Mouse (Mus musculus) lung, embryonic 15.5 days (tissue): ENCODE data around the gene Sult2b1. TPM values are rescaled to one million over a fixed set of nuclear protein-coding genes. Genes with fewer than 3 reads are reported as not detected.

Experiments used
- ATAC-seq: fragments of 200-750 bp; cut with Nextera tagmentation; 2 replicates; pipeline ENCODE4 v1.8.0; 2017; ENCODE audit warnings: moderate number of reproducible peaks, borderline replicate concordance; ENCODE audit not compliant: low FRiP score, low TSS enrichment; ENCODE audit errors: extremely low read depth
- H3K27ac ChIP-seq: fragments of 300-500 bp; sonication (generic); 2 replicates; pipeline ENCODE4 v1.5.1; 2015; ENCODE audit warnings: moderate library complexity, mild to moderate bottlenecking, inconsistent platforms
- H3K27me3 ChIP-seq: fragments of 300-500 bp; sonication (generic); 2 replicates; pipeline ENCODE4 v1.6.1; 2015; ENCODE audit warnings: inconsistent platforms
- H3K36me3 ChIP-seq: fragments of 300-500 bp; sonication (generic); 2 replicates; pipeline ENCODE4 v1.6.1; 2015; ENCODE audit warnings: inconsistent platforms
- H3K4me1 ChIP-seq: fragments of 300-500 bp; sonication (generic); 2 replicates; pipeline ENCODE4 v1.6.1; 2015; ENCODE audit warnings: inconsistent platforms
- H3K4me2 ChIP-seq: fragments of 300-500 bp; sonication (generic); 2 replicates; pipeline ENCODE4 v1.6.1; 2015; ENCODE audit warnings: inconsistent platforms, mild to moderate bottlenecking, moderate library complexity
- H3K4me3 ChIP-seq: fragments of 300-500 bp; sonication (generic); 2 replicates; pipeline ENCODE4 v1.5.1; 2015; ENCODE audit warnings: mild to moderate bottlenecking, inconsistent platforms
- H3K9ac ChIP-seq: fragments of 300-500 bp; sonication (generic); 2 replicates; pipeline ENCODE4 v1.6.1; 2015; ENCODE audit warnings: inconsistent platforms
- H3K9me3 ChIP-seq: fragments of 300-500 bp; sonication (generic); 2 replicates; pipeline ENCODE4 v1.6.1; 2016; ENCODE audit warnings: inconsistent platforms
- WGBS: fragments of 180-500 bp; shearing (Covaris S2); methylation state at CpG from one replicate; pipeline ENCODE4 v1.1.7; 2015; 5-methylcytosine and 5-hydroxymethylcytosine counted together
- polyA plus RNA-seq: library from polyadenylated mRNA; unstranded; fragments of >200 nt; fragmentation: Nextera tagmentation; extraction: Ambion mirVana; gene quantifications from 2 replicates; pipeline ENCODE4 v1.2.1, GENCODE M21; 2015

Gene Sult2b1
- 6.1 and 7.8 TPM in 2 replicates for polyA plus RNA-seq

- Histone ChIP-seq H3K36me3 (no peaks in the 10 kb centered on the region), H3K27me3 (peaks cover 29% of the 10 kb centered on the region), H3K4me3 (peak within 1 kb of the TSS; percentile 62), H3K9ac (peak within 1 kb of the TSS; percentile 49), H3K4me2 (peak within 1 kb of the TSS; percentile 86), H3K9me3 (no peaks in the 10 kb centered on the region), H3K27ac (peak within 1 kb of the TSS; percentile 50; the same call in 1 of the 2 replicates), H3K4me1 (peaks cover 40% of the 10 kb centered on the region)
- ATAC-seq: no peak; the same call in 1 of the 2 replicates
- 21% methylated on average over 20 of the region's 20 CpGs for WGBS
These were observed at the start of gene Sult2b1 for GRCm38 (mm10) chr7:45784524-45785372. TSS of gene Sult2b1 (minus strand) at chr7:45784669.

DNA sequence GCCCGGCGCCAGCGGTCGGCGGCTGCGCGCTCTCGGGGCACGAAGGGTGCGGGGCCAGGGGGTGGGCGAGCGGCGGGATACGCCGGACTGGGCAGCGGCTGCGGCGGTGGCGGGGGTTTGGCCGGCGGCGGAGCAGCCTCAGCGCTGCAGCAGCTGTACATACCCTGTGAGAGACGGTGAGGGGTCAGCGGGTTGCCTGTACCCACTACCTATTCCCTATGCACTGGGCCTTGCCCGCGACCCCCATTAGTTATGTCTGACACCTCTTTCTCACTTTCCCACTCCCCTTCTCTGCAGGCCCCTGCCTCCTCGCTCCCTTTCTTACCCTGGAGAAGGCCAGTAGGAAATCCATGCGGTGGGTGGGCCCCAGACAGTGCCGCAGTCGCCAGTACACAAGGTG is 49.5 kb upstream of the Sult2b1 start:
- 4% methylated on average over 31 of the region's 31 CpGs for WGBS
- H3K4me3 ChIP-seq: peak overlapping the region; percentile 45
- no peaks in the 10 kb centered on the region for H3K9me3 ChIP-seq
- H3K4me1 ChIP-seq: peaks cover 36% of the 10 kb centered on the region
- H3K36me3 ChIP-seq: peaks cover 4% of the 10 kb centered on the region; the same call in 1 of the 2 replicates
- 0 out of 2 replicates have a peak, but pooled peaks have one; percentile 16 for ATAC-seq
- peak overlapping the region; percentile 26 for H3K9ac ChIP-seq
- H3K4me2 ChIP-seq: peak overlapping the region; percentile 73
- peaks cover 50% of the 10 kb centered on the region for H3K27me3 ChIP-seq
- H3K27ac ChIP-seq: no peak overlapping the region

DNA sequence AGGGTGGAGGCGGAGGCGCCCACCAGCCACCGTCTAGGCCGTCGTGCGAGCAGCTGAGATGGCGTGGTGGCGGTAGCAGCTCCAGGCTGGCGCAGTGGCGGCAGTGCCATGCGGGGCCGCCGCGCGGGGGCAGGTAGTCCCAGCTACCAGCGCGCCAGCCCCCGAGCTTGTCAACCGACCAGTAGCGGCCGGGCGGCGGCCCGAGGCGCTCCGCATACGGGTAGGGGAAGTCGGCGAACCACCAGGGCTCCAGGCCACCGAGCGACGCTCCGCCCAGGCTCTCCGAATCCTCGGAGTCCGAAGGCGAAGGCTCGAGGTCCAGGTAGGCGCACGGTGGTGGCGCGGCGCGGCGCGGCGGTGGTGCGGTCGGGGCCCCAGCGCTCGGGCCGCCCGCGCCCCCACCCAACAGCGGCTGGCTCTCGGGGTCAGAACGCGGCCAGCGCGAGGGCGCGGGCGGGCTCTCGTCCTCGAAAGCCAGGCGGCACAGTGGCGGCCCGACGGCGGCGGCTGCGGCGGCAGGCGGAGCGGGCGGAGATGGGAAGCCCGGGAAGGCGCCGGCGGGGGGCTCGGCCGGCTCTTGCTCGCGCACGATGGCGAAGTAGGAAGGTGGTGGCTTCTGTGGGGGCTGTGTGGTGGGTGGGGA is 48.8 kb upstream of the Sult2b1 start:
- no peak overlapping the region for H3K27ac ChIP-seq
- no peaks in the 10 kb centered on the region for H3K9me3 ChIP-seq
- peak overlapping the region; percentile 73 for H3K4me2 ChIP-seq
- H3K4me3 ChIP-seq: peak overlapping the region; percentile 45
- under 1% methylated on average over 74 of the region's 86 CpGs for WGBS
- ATAC-seq: no peak
- H3K4me1 ChIP-seq: peaks cover 36% of the 10 kb centered on the region
- H3K27me3 ChIP-seq: peaks cover 50% of the 10 kb centered on the region
- H3K9ac ChIP-seq: peak overlapping the region; percentile 26
- peaks cover 8% of the 10 kb centered on the region for H3K36me3 ChIP-seq

GRCm38 (mm10) chr7:45832428-45832827 is 48.0 kb upstream of the Sult2b1 start:
- ATAC-seq: no peak
- peak overlapping the region; percentile 45 for H3K4me3 ChIP-seq
- H3K36me3 ChIP-seq: peaks cover 17% of the 10 kb centered on the region
- H3K9me3 ChIP-seq: no peaks in the 10 kb centered on the region
- peaks cover 36% of the 10 kb centered on the region for H3K4me1 ChIP-seq
- no peak overlapping the region for H3K27ac ChIP-seq
- H3K4me2 ChIP-seq: peak overlapping the region; percentile 73
- peaks cover 50% of the 10 kb centered on the region for H3K27me3 ChIP-seq
- 0 out of 2 replicates have a peak overlapping the region, but pooled peaks have one; percentile 17 for H3K9ac ChIP-seq
- 7% methylated on average over 30 of the region's 30 CpGs for WGBS

- Histone ChIP-seq H3K4me1 (peaks cover 36% of the 10 kb centered on the region), H3K4me3 (peak overlapping the region; percentile 89), H3K36me3 (peaks cover 30% of the 10 kb centered on the region), H3K9me3 (no peaks in the 10 kb centered on the region), H3K4me2 (peak overlapping the region; percentile 79), H3K27ac (peak overlapping the region; percentile 58; the same call in 1 of the 2 replicates), H3K9ac (peak overlapping the region; percentile 73), H3K27me3 (peaks cover 50% of the 10 kb centered on the region)
- no peak for ATAC-seq
- WGBS: 25% methylated on average over 5 of the region's 5 CpGs
These were observed 46.7 kb upstream of the Sult2b1 start for GRCm38 (mm10) chr7:45831128-45831525.

GRCm38 (mm10) chr7:45830427-45831127 is 46.1 kb upstream of the Sult2b1 start, which contains the start of gene Grwd1:
TSS of gene Grwd1 (minus strand) at chr7:45830944.
- H3K27me3 ChIP-seq: peaks cover 47% of the 10 kb centered on the region
- H3K27ac ChIP-seq: peak within 1 kb of the TSS; percentile 58
- H3K4me2 ChIP-seq: peak within 1 kb of the TSS; percentile 79
- peak within 1 kb of the TSS; percentile 73 for H3K9ac ChIP-seq
- H3K9me3 ChIP-seq: no peaks in the 10 kb centered on the region
- H3K4me1 ChIP-seq: peaks cover 36% of the 10 kb centered on the region
- peak within 1 kb of the TSS; percentile 89 for H3K4me3 ChIP-seq
- under 1% methylated on average over 35 of the region's 35 CpGs for WGBS
- peaks cover 35% of the 10 kb centered on the region for H3K36me3 ChIP-seq
- peak; percentile 72; the same call in 1 of the 2 replicates for ATAC-seq

GRCm38 (mm10) chr7:45826631-45827030 is 42.2 kb upstream of the Sult2b1 start:
- H3K36me3 ChIP-seq: peaks cover 59% of the 10 kb centered on the region
- 93% methylated on average over 7 of the region's 7 CpGs for whole genome bisulfite sequencing
- no peak overlapping the region for H3K27ac ChIP-seq
- peaks cover 8% of the 10 kb centered on the region for H3K27me3 ChIP-seq
- no peaks in the 10 kb centered on the region for H3K9me3 ChIP-seq
- no peak overlapping the region for H3K4me3 ChIP-seq
- H3K4me1 ChIP-seq: peaks cover 18% of the 10 kb centered on the region
- ATAC-seq: no peak
- no peak overlapping the region for H3K9ac ChIP-seq
- no peak overlapping the region for H3K4me2 ChIP-seq

- H3K4me2 ChIP-seq: no peak within 1 kb of the TSS
- no peak within 1 kb of the TSS for H3K4me3 ChIP-seq
- 68% methylated on average over 7 of the region's 7 CpGs for WGBS
- no peak for ATAC-seq
- H3K27me3 ChIP-seq: no peaks in the 10 kb centered on the region; the same call in 1 of the 2 replicates
- H3K27ac ChIP-seq: no peak within 1 kb of the TSS
- H3K9ac ChIP-seq: no peak within 1 kb of the TSS
- peaks cover 6% of the 10 kb centered on the region for H3K4me1 ChIP-seq
- peaks cover 59% of the 10 kb centered on the region for H3K36me3 ChIP-seq
- no peaks in the 10 kb centered on the region for H3K9me3 ChIP-seq
These were observed 40.1 kb upstream of the Sult2b1 start, which contains the start of gene Kcnj14 for GRCm38 (mm10) chr7:45824598-45824997. TSS of gene Kcnj14 (minus strand) at chr7:45824782.

- Histone ChIP-seq H3K4me2 (no peak overlapping the region), H3K9me3 (no peaks in the 10 kb centered on the region)
- no peak for ATAC-seq
These were observed 36.4 kb upstream of the Sult2b1 start for GRCm38 (mm10) chr7:45820913-45821312.

DNA sequence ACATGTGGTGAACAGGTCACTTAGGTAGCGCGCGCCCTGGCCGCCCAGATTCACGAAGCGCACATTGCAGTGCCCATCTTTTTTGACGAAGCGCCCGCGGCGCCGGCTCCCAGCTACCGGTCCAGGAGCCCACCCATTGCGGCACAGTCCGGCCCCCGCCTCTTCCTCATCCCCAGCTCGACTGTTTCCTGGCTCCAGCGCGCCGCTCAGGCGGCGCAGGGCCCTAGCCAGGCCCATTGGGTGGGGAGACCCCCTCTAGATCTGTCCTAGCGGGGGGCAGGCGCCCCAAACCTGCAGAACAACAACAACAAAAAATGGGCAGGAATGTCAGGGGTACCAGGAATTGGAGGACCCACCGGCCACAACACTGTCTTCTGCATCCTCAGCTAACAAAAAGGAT is 35.4 kb upstream of the Sult2b1 start:
- Histone ChIP-seq H3K4me3 (peak overlapping the region; percentile 17; the same call in 1 of the 2 replicates), H3K4me2 (peak overlapping the region; percentile 48), H3K9me3 (no peaks in the 10 kb centered on the region), H3K9ac (no peak overlapping the region), H3K27ac (no peak overlapping the region), H3K4me1 (peaks cover 9% of the 10 kb centered on the region), H3K36me3 (peaks cover 17% of the 10 kb centered on the region), H3K27me3 (no peaks in the 10 kb centered on the region; the same call in 1 of the 2 replicates)
- 11% methylated on average over 25 of the region's 25 CpGs for WGBS
- ATAC-seq: no peak

More at GRCm38 (mm10) chr7:45820913-45821312, 36.4 kb upstream of the Sult2b1 start:
- H3K4me1 ChIP-seq: peaks cover 2% of the 10 kb centered on the region; the same call in 1 of the 2 replicates
- peaks cover 27% of the 10 kb centered on the region for H3K36me3 ChIP-seq
- no peak overlapping the region for H3K9ac ChIP-seq
- no peaks in the 10 kb centered on the region; the same call in 1 of the 2 replicates for H3K27me3 ChIP-seq
- no peak overlapping the region for H3K27ac ChIP-seq
- no peak overlapping the region for H3K4me3 ChIP-seq

DNA sequence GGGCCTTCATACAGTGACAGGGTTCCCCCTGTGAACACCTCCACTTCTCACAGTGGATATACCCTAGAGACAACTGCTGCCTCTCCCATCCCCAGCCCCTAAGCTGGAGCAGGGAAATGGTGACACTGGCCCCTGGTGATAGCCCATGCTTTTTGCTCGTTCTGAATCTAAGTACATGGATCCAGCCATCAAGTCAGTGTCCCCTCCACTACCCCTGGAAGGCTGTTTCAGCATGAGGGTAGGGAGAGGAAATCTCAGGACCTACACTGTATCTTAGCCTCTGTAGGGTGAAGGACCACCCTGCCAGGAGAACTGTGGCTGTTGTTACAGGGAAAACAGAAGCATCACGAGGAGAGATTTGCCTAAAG is 31.5 kb upstream of the Sult2b1 start:
- H3K4me3 ChIP-seq: no peak overlapping the region
- no peak overlapping the region for H3K9ac ChIP-seq
- no peak for ATAC-seq
- H3K27ac ChIP-seq: no peak overlapping the region
- no peaks in the 10 kb centered on the region for H3K9me3 ChIP-seq
- peaks cover 24% of the 10 kb centered on the region for H3K4me1 ChIP-seq
- 58% methylated on average over 2 of the region's 2 CpGs for WGBS
- no peaks in the 10 kb centered on the region; the same call in 1 of the 2 replicates for H3K27me3 ChIP-seq
- H3K4me2 ChIP-seq: no peak overlapping the region
- peaks cover 20% of the 10 kb centered on the region for H3K36me3 ChIP-seq
